Mouse (Mus musculus) kidney, embryonic 15.5 days (tissue): ENCODE results near the gene Rrp7a. TPM values are rescaled to one million over a fixed set of nuclear protein-coding genes. Genes with fewer than 3 reads are reported as not detected.

Experiments used
- ATAC-seq: fragments of 200-750 bp; cut with Nextera tagmentation; replicated peaks from 2 replicates; pipeline ENCODE4 v1.8.0; 2017; ENCODE audit warnings: moderate TSS enrichment; ENCODE audit not compliant: low FRiP score
- H3K27ac ChIP-seq: fragments of 300-500 bp; sonication (generic); 2 replicates; pipeline ENCODE4 v1.5.1; 2015; ENCODE audit warnings: mild to moderate bottlenecking, inconsistent platforms
- H3K27me3 ChIP-seq: fragments of 300-500 bp; sonication (generic); 2 replicates; pipeline ENCODE4 v1.6.1; 2015; ENCODE audit warnings: inconsistent platforms
- H3K36me3 ChIP-seq: fragments of 300-500 bp; sonication (generic); 2 replicates; pipeline ENCODE4 v1.6.1; 2015; ENCODE audit warnings: inconsistent platforms
- H3K4me1 ChIP-seq: fragments of 300-500 bp; sonication (generic); 2 replicates; pipeline ENCODE4 v1.6.1; 2015; ENCODE audit warnings: inconsistent platforms
- H3K4me2 ChIP-seq: fragments of 300-500 bp; sonication (generic); 2 replicates; pipeline ENCODE4 v1.6.1; 2015; ENCODE audit warnings: moderate library complexity, mild to moderate bottlenecking, inconsistent platforms
- H3K4me3 ChIP-seq: fragments of 300-500 bp; sonication (generic); replicated peaks from 2 replicates; pipeline ENCODE4 v1.5.1; 2015; ENCODE audit warnings: mild to moderate bottlenecking, inconsistent platforms
- H3K9ac ChIP-seq: fragments of 300-500 bp; sonication (generic); 2 replicates; pipeline ENCODE4 v1.6.1; 2015; ENCODE audit warnings: mild to moderate bottlenecking, inconsistent platforms
- H3K9me3 ChIP-seq: fragments of 300-500 bp; sonication (generic); replicated peaks from 2 replicates; pipeline ENCODE4 v1.6.1; 2016; ENCODE audit warnings: inconsistent platforms
- WGBS: fragments of 180-500 bp; shearing (Covaris S2); methylation state at CpG from one replicate; pipeline ENCODE4 v1.1.7; 2015; ENCODE audit warnings: mixed read lengths; 5-methylcytosine and 5-hydroxymethylcytosine counted together
- polyA plus RNA-seq: library from polyadenylated mRNA; unstranded; fragments of >200 nt; fragmentation: Nextera tagmentation; extraction: Ambion mirVana; gene quantifications from 2 replicates; pipeline ENCODE4 v1.2.1, GENCODE M21; 2015

Gene Rrp7a
- polyA plus RNA-seq, 1 experiment from 2014 or later = 74.3 TPM

DNA sequence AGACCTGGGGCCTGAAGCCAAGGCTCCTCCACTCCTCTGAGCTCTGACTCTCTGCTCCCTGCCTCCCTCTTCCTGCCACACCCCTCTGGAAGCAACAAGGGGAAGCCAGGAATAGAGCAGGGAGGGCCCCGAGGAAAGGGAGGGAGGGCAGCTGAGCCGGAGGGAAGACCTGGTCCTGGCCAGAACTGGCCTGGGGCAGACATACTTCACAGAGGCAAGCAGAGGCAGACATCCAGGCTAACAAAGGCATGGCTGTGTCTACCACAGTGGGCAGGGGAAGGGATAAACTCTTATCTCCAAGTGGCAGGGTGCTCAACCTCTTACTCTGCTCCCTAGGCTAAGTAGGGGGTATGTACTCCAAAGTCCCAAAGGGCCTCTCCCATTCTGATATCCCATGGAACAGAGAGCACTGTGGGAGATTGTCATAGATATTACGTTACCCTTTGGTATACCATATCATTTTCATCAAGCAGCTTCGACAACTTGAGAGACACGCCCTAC is 42.4 kb upstream of the Rrp7a start:
- ATAC-seq = no peak; the same call in 1 of the 2 replicates
- WGBS = 55% methylated on average over 5 of the region's 5 CpGs
- peak overlapping the region; percentile 66 for H3K27ac ChIP-seq

GRCm38 (mm10) chr15:83162818-83163485 is 40.4 kb upstream of the Rrp7a start:
- Histone ChIP-seq H3K36me3 (peaks cover 54% of the 10 kb centered on the region), H3K9me3 (no peaks in the 10 kb centered on the region), H3K4me3 (no peak overlapping the region), H3K4me1 (peaks cover 23% of the 10 kb centered on the region), H3K27ac (no peak overlapping the region), H3K4me2 (no peak overlapping the region), H3K9ac (no peak overlapping the region), H3K27me3 (no peaks in the 10 kb centered on the region)
- 88% methylated on average over 11 of the region's 11 CpGs for WGBS
- no peak for ATAC-seq

More for the DNA sequence above, 42.4 kb upstream of the Rrp7a start:
- no peak overlapping the region for H3K9ac ChIP-seq
- H3K4me1 ChIP-seq = peaks cover 43% of the 10 kb centered on the region
- H3K4me2 ChIP-seq = no peak overlapping the region
- no peaks in the 10 kb centered on the region for H3K27me3 ChIP-seq
- H3K4me3 ChIP-seq = no peak overlapping the region
- H3K9me3 ChIP-seq = no peaks in the 10 kb centered on the region
- peaks cover 34% of the 10 kb centered on the region for H3K36me3 ChIP-seq

- Histone ChIP-seq H3K4me2 (no peak overlapping the region), H3K9ac (no peak overlapping the region), H3K36me3 (peaks cover 62% of the 10 kb centered on the region), H3K9me3 (no peaks in the 10 kb centered on the region), H3K27me3 (no peaks in the 10 kb centered on the region), H3K4me1 (peaks cover 14% of the 10 kb centered on the region), H3K27ac (no peak overlapping the region), H3K4me3 (no peak overlapping the region)
- 0 out of 2 replicates have a peak, but pooled peaks have one; percentile 16 for ATAC-seq
- 97% methylated on average over 4 of the region's 4 CpGs for WGBS
These were observed 39.4 kb upstream of the Rrp7a start for GRCm38 (mm10) chr15:83162001-83162400.

- Histone ChIP-seq H3K9ac (no peak overlapping the region), H3K27ac (no peak overlapping the region), H3K9me3 (no peaks in the 10 kb centered on the region), H3K4me3 (no peak overlapping the region), H3K27me3 (no peaks in the 10 kb centered on the region), H3K4me1 (peaks cover 6% of the 10 kb centered on the region), H3K4me2 (no peak overlapping the region), H3K36me3 (peaks cover 66% of the 10 kb centered on the region)
- 57% methylated on average over 10 of the region's 10 CpGs for WGBS
- no peak for ATAC-seq
These were observed 38.6 kb upstream of the Rrp7a start for GRCm38 (mm10) chr15:83161062-83161748.

DNA sequence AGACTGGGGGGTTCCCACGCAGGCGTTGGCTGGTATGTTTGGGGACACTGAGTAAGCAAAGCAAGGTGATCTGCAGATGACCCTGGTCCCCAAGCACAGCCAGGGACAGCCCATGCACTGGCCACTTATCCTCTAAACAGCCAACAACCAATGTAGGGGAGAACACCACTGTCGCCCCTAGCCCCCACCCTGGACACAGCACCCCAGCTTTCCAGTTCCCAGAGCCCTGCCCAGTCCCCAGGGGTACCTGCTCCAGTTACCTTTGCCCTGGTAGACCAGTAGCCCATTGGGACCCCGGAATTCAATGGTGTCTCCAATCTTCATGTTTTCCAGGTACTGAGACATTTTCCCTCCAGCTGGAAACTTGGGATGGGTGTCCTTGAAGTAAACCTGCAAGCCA is 38.0 kb upstream of the Rrp7a start:
- Histone ChIP-seq H3K27me3 (no peaks in the 10 kb centered on the region), H3K9me3 (no peaks in the 10 kb centered on the region), H3K36me3 (peaks cover 65% of the 10 kb centered on the region), H3K4me3 (no peak overlapping the region), H3K4me2 (no peak overlapping the region), H3K4me1 (peaks cover 6% of the 10 kb centered on the region), H3K27ac (no peak overlapping the region), H3K9ac (no peak overlapping the region)
- ATAC-seq = no peak
- 92% methylated on average over 4 of the region's 4 CpGs for WGBS

GRCm38 (mm10) chr15:83159823-83160222 is 37.2 kb upstream of the Rrp7a start:
- Histone ChIP-seq H3K36me3 (peaks cover 66% of the 10 kb centered on the region), H3K27me3 (no peaks in the 10 kb centered on the region), H3K4me3 (no peak overlapping the region), H3K4me2 (no peak overlapping the region), H3K4me1 (0 out of 2 replicates have a peak, but pooled peaks cover 4% of the 10 kb centered on the region), H3K9ac (no peak overlapping the region), H3K9me3 (no peaks in the 10 kb centered on the region), H3K27ac (no peak overlapping the region)
- 94% methylated on average over 9 of the region's 9 CpGs for WGBS
- no peak for ATAC-seq

DNA sequence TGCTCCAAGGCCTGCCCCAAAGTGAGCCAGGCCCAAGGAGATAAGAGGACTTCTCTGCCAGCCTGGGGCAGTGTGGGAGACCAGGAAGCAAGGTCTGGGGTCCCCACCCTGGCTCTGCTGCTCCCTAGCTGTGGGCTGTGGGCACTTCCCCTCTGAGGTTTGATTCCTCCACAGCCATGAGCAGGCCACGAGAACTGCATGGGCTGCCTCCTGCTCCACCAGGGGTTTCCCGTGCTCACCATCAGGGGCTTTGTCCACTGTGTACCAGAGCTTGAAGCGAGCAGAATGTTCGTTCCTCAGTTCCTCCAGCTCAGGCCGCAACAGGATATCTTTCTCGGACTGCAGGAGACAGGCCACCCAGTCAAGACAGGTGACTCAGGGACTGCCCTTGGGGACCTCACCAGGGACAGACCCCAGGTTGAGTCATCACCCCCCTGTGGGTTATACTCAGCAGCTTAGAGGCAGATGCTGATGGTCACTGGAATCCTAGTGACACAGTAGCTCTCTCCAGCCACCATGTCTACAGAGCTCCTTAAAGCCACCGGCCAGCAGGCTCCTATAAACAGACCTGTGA is 36.1 kb upstream of the Rrp7a start:
- Histone ChIP-seq H3K36me3 (peaks cover 71% of the 10 kb centered on the region), H3K4me3 (no peak overlapping the region), H3K9me3 (no peaks in the 10 kb centered on the region), H3K4me1 (0 out of 2 replicates have a peak, but pooled peaks cover 4% of the 10 kb centered on the region), H3K27ac (no peak overlapping the region), H3K27me3 (no peaks in the 10 kb centered on the region), H3K4me2 (no peak overlapping the region), H3K9ac (no peak overlapping the region)
- WGBS = 91% methylated on average over 7 of the region's 7 CpGs
- ATAC-seq = no peak

- no peak overlapping the region for H3K4me2 ChIP-seq
- 0 out of 2 replicates have a peak, but pooled peaks cover 4% of the 10 kb centered on the region for H3K4me1 ChIP-seq
- ATAC-seq = no peak
- H3K27ac ChIP-seq = 0 out of 2 replicates have a peak overlapping the region, but pooled peaks have one; percentile 9
- H3K9ac ChIP-seq = no peak overlapping the region
- H3K9me3 ChIP-seq = no peaks in the 10 kb centered on the region
- WGBS = 95% methylated on average over 6 of the region's 6 CpGs
- H3K4me3 ChIP-seq = no peak overlapping the region
- peaks cover 70% of the 10 kb centered on the region for H3K36me3 ChIP-seq
- no peaks in the 10 kb centered on the region for H3K27me3 ChIP-seq
These were observed 35.1 kb upstream of the Rrp7a start for GRCm38 (mm10) chr15:83157667-83158064.

- 0 out of 2 replicates have a peak overlapping the region, but pooled peaks have one; percentile 9 for H3K27ac ChIP-seq
- H3K9ac ChIP-seq = no peak overlapping the region
- WGBS = 77% methylated on average over 11 of the region's 11 CpGs
- H3K36me3 ChIP-seq = peaks cover 65% of the 10 kb centered on the region
- H3K4me1 ChIP-seq = 0 out of 2 replicates have a peak, but pooled peaks cover 4% of the 10 kb centered on the region
- no peak for ATAC-seq
- no peaks in the 10 kb centered on the region for H3K27me3 ChIP-seq
- H3K9me3 ChIP-seq = no peaks in the 10 kb centered on the region
- H3K4me3 ChIP-seq = no peak overlapping the region
- H3K4me2 ChIP-seq = no peak overlapping the region
These were observed 34.5 kb upstream of the Rrp7a start for GRCm38 (mm10) chr15:83156929-83157666.

DNA sequence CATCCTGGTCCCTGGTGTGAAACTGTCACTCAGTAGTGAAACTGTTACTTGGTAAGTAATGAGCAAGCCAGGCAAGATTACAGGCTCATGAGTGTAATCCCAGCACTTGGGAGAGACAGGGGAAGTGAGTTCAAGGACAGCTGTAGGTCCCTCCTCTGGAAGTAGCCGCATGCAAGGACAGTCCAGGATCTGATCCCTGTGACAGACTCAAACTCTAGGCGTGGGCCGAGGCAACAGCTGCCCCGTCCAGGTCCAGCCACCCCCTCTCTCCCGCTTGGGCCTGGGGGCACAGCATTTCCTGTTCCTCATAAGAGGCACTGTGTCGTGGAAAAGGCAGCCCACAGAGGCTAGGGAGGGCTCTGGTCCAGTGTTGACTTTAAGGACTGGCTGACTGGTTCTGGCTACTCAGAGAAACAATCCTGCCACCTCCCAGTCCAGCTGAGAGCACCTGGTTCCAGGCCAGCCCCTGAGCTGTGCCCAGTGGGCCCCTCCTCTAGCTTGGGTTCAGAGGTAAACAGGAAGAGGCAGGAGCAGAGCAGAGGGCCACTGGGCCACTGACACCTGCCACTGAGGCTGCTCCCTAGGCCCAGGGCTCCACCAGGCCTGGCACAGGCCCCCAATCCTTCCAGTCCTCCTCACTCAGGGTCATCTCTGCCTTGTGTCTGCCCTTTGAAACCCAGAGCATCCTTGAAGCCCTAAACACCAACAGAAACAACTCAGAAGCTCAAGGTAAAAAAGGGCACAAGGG is 33.2 kb upstream of the Rrp7a start:
- H3K9ac ChIP-seq = no peak overlapping the region
- H3K9me3 ChIP-seq = no peaks in the 10 kb centered on the region
- H3K4me2 ChIP-seq = no peak overlapping the region
- H3K27me3 ChIP-seq = no peaks in the 10 kb centered on the region
- WGBS = 69% methylated on average over 6 of the region's 6 CpGs
- peak overlapping the region; percentile 54; the same call in 1 of the 2 replicates for H3K27ac ChIP-seq
- H3K4me3 ChIP-seq = no peak overlapping the region
- 0 out of 2 replicates have a peak, but pooled peaks have one; percentile 2 for ATAC-seq
- H3K4me1 ChIP-seq = 0 out of 2 replicates have a peak, but pooled peaks cover 4% of the 10 kb centered on the region
- peaks cover 52% of the 10 kb centered on the region for H3K36me3 ChIP-seq

DNA sequence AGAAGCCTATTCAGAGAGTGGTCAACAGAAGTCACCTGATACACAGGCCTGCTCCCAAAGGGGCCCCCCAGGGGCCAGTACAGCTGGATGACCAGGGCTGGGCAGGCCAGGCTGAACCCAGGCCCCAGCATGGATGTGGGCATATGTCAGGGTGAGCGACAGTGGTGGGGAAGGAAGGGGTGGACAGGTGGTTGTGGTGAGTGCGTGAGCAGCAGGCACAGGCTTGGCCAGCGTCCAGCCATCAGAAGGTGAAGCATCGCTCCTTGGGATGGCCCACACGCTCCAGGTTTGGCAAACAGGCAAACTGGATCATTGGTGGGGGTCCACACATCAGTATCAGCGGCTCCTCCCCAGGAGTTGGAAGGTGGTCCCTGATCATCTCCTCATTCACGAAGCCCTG is 31.7 kb upstream of the Rrp7a start:
- 93% methylated on average over 7 of the region's 7 CpGs for WGBS
- H3K4me1 ChIP-seq = 0 out of 2 replicates have a peak, but pooled peaks cover 9% of the 10 kb centered on the region

More for the DNA sequence above, 31.7 kb upstream of the Rrp7a start:
- Histone ChIP-seq H3K27me3 (no peaks in the 10 kb centered on the region), H3K9ac (no peak overlapping the region), H3K9me3 (no peaks in the 10 kb centered on the region), H3K27ac (no peak overlapping the region), H3K36me3 (peaks cover 38% of the 10 kb centered on the region), H3K4me3 (no peak overlapping the region), H3K4me2 (no peak overlapping the region)
- no peak for ATAC-seq
